Mouse (Mus musculus): Measurements from ENCODE around the gene L3hypdh. TPM values are rescaled to one million over a fixed set of nuclear protein-coding genes. Genes with fewer than 3 reads are reported as not detected.
"Not testable (repeated sequence)": the region's sequence is repeated elsewhere in the genome, so short reads cannot be mapped to it uniquely, and the experiment has no call there.

The L3hypdh gene
- total RNA-seq, 2 experiments from 2014 or later: 7.9 to 8.9 TPM

- no peak for DNase-seq
Observed at GRCm38 (mm10) chr12:72053851-72054250, 31.4 kb downstream of the L3hypdh start.

GRCm38 (mm10) chr12:72053303-72053702 lies 31.9 kb downstream of the L3hypdh start:
- peak in 1 of 2 experiments; percentile 44 for DNase-seq

GRCm38 (mm10) chr12:72052571-72052970 lies 32.7 kb downstream of the L3hypdh start:
- no peak for DNase-seq

GRCm38 (mm10) chr12:72050821-72051220 lies 34.4 kb downstream of the L3hypdh start:
- DNase-seq: no peak

- DNase-seq: not testable (repeated sequence)
Observed at GRCm38 (mm10) chr12:72050156-72050555, 35.1 kb downstream of the L3hypdh start.

GRCm38 (mm10) chr12:72047513-72047912 lies 37.7 kb downstream of the L3hypdh start:
- peak in 1 of 2 experiments; percentile 33 for DNase-seq

GRCm38 (mm10) chr12:72041238-72041637 lies 44.0 kb downstream of the L3hypdh start:
- DNase-seq: no peak

GRCm38 (mm10) chr12:72039501-72039900 lies 45.7 kb downstream of the L3hypdh start:
- DNase-seq: no peak

- DNase-seq: no peak
Observed at GRCm38 (mm10) chr12:72038866-72039265, 46.4 kb downstream of the L3hypdh start.

- DNase-seq: no peak
Observed at GRCm38 (mm10) chr12:72037049-72037448, 48.2 kb downstream of the L3hypdh start.

GRCm38 (mm10) chr12:72036097-72036661 lies 49.1 kb downstream of the L3hypdh start:
- DNase-seq: no peak

GRCm38 (mm10) chr12:72031794-72032193 lies 53.4 kb downstream of the L3hypdh start:
- DNase-seq: peak; percentile 59 to 78

GRCm38 (mm10) chr12:72031171-72031570 lies 54.1 kb downstream of the L3hypdh start:
- DNase-seq: peak; percentile 39 to 50

- no peak for DNase-seq
Observed at GRCm38 (mm10) chr12:72025275-72025795, 59.9 kb downstream of the L3hypdh start.

GRCm38 (mm10) chr12:72023572-72023971 lies 61.7 kb downstream of the L3hypdh start:
- DNase-seq: no peak

Small RNAs within 50 kb of the gene (microRNA-seq; reads per million reads assigned to microRNA genes)
- gene Gm24466: 0 reads per million in 2 experiments

Other genes with a start within 250 kb of the L3hypdh start
- under 1 TPM; 0.35 to 0.51 TPM for gene Gpr135, start 14.3 kb downstream of the L3hypdh start, total RNA-seq (2021)
- gene Jkamp, start 150 bp upstream of the L3hypdh start, total RNA-seq (2021): 10 to 100 TPM; 18.3 to 21.3 TPM
- gene Ccdc175, start 99.6 kb upstream of the L3hypdh start, total RNA-seq (2021): not detected